Mouse (Mus musculus) cerebellum, postnatal 14 days (tissue): Measurements from ENCODE around the gene Dph7.
A peak's percentile ranks its signal among the peaks of the same experiment; 100 is the strongest.
"Not testable (repeated sequence)": the region's sequence is repeated elsewhere in the genome, so short reads cannot be mapped to it uniquely, and the experiment has no call there.

Source experiments
- DNase-seq, 2 experiments: peaks; one replicate each; pipeline ENCODE4 v3.0.0; 2021; ENCODE audit warnings: mixed read lengths in 2 of 2

The Dph7 gene

GRCm38 (mm10) chr2:24962304-24963000, at the start of gene Dph7:
Gene Dph7, plus strand, starts transcription at chr2:24962400.
- peak; percentile 92 to 96 for DNase-seq

- DNase-seq: no peak
Observed at GRCm38 (mm10) chr2:24912589-24912988, 49.6 kb upstream of the Dph7 start.

- no peak for DNase-seq
Observed at GRCm38 (mm10) chr2:24914762-24915161, 47.4 kb upstream of the Dph7 start.

- peak; percentile 95 to 97 for DNase-seq
Observed at GRCm38 (mm10) chr2:24918930-24919838, 43.0 kb upstream of the Dph7 start, which contains the start of gene Ehmt1. Gene Ehmt1, minus strand, starts transcription at chr2:24919614.

- DNase-seq: no peak
Observed at GRCm38 (mm10) chr2:24919839-24920175, 42.4 kb upstream of the Dph7 start.

- peak in 1 of 2 experiments; percentile 27 for DNase-seq
Observed at GRCm38 (mm10) chr2:24923561-24923960, 38.6 kb upstream of the Dph7 start.

- DNase-seq: no peak
Observed at GRCm38 (mm10) chr2:24925284-24925683, 36.9 kb upstream of the Dph7 start.

GRCm38 (mm10) chr2:24926345-24926964, 35.7 kb upstream of the Dph7 start:
- DNase-seq: no peak

GRCm38 (mm10) chr2:24926965-24927358, 35.2 kb upstream of the Dph7 start:
- DNase-seq: no peak

- peak; percentile 51 to 69 for DNase-seq
Observed at GRCm38 (mm10) chr2:24927810-24928479, 34.3 kb upstream of the Dph7 start.

GRCm38 (mm10) chr2:24929119-24929518, 33.1 kb upstream of the Dph7 start:
- no peak for DNase-seq

- no peak for DNase-seq
Observed at GRCm38 (mm10) chr2:24929593-24929992, 32.6 kb upstream of the Dph7 start.

- peak; percentile 56 to 64 for DNase-seq
Observed at GRCm38 (mm10) chr2:24934441-24934963, 27.7 kb upstream of the Dph7 start.

GRCm38 (mm10) chr2:24935057-24935796, 27.0 kb upstream of the Dph7 start, which contains the start of gene Arrdc1:
Gene Arrdc1, minus strand, starts transcription at chr2:24935252.
- peak; percentile 85 to 86 for DNase-seq

- DNase-seq: no peak
Observed at GRCm38 (mm10) chr2:24942092-24942491, 20.1 kb upstream of the Dph7 start.

GRCm38 (mm10) chr2:24944304-24944703, 17.9 kb upstream of the Dph7 start:
- not testable (repeated sequence) for DNase-seq

GRCm38 (mm10) chr2:24949421-24950188, 12.6 kb upstream of the Dph7 start, which contains the start of gene Zmynd19:
Gene Zmynd19, plus strand, starts transcription at chr2:24949792.
- DNase-seq: peak; percentile 99 to 100

GRCm38 (mm10) chr2:24950189-24950535, 12.0 kb upstream of the Dph7 start:
- DNase-seq: peak in 1 of 2 experiments; percentile 42

- no peak for DNase-seq
Observed at GRCm38 (mm10) chr2:24952537-24953055, 9.6 kb upstream of the Dph7 start.

- DNase-seq: peak; percentile 51 to 59
Observed at GRCm38 (mm10) chr2:24960910-24961309, 1.3 kb upstream of the Dph7 start.

- no peak for DNase-seq
Observed at GRCm38 (mm10) chr2:24970386-24970785, 8.2 kb downstream of the Dph7 start.
